ENCODE assay signal across 14 mouse cellular contexts in genomic region chr1:86349696-86350095, GRCm38 (mm10). TPM values are rescaled to one million over a fixed set of nuclear protein-coding genes. Genes with fewer than 3 reads are reported as not detected.
"Had no signal": no experiment of that assay in that cellular context is flagged by ENCODE, and none has a peak within 500 bp of the region (broad histone marks: within the 10 kb centered on the region; RNA-seq: fewer than 3 reads in every experiment).

No protein-coding gene starts in this region.

- H3K9me3 ChIP-seq: limb, embryonic 13.5 days; midbrain, embryonic 13.5 days; neural tube, embryonic 15.5 days had no signal

- H3K4me3 ChIP-seq: limb, embryonic 13.5 days; midbrain, embryonic 13.5 days; myocyte; neural tube, embryonic 15.5 days had no signal

- H3K27ac ChIP-seq: limb, embryonic 13.5 days; liver, embryonic 14.5 days; midbrain, embryonic 13.5 days; neural tube, embryonic 15.5 days had no signal

- H3K4me2 ChIP-seq: limb, embryonic 13.5 days; midbrain, embryonic 13.5 days; neural tube, embryonic 15.5 days had no signal

- DNase-seq: kidney, postnatal 10 days; left cerebral cortex, postnatal 4 days; lung, adult 18-20 months; retina, postnatal 1 day; right cerebral cortex, postnatal 4 days; spleen, adult 18-20 months; thymus, adult 18-20 months; thymus, postnatal 14 days had no signal

- H3K4me1 ChIP-seq: limb, embryonic 13.5 days; midbrain, embryonic 13.5 days; neural tube, embryonic 15.5 days had no signal

- H3K9ac ChIP-seq: limb, embryonic 13.5 days; liver, embryonic 14.5 days; midbrain, embryonic 13.5 days had no signal

- ATAC-seq: midbrain, embryonic 13.5 days had no signal

- H3K27me3 ChIP-seq: limb, embryonic 13.5 days; midbrain, embryonic 13.5 days; neural tube, embryonic 15.5 days had no signal

RNA-seq across cellular contexts. Expression of gene B3gnt7, which starts 47.1 kb away (rescaled TPM):
- total RNA-seq: liver, adult 2 months had no signal
- polyA plus RNA-seq: myocyte had no signal
